Mouse (Mus musculus): ENCODE data around the gene Nabp1. TPM values are rescaled to one million over a fixed set of nuclear protein-coding genes. Genes with fewer than 3 reads are reported as not detected.
"Not testable (repeated sequence)": the region's sequence is repeated elsewhere in the genome, so short reads cannot be mapped to it uniquely, and the experiment has no call there.

The Nabp1 gene
- polyA plus RNA-seq, 1 experiment from 2014 or later, result 14.9 TPM

DNA sequence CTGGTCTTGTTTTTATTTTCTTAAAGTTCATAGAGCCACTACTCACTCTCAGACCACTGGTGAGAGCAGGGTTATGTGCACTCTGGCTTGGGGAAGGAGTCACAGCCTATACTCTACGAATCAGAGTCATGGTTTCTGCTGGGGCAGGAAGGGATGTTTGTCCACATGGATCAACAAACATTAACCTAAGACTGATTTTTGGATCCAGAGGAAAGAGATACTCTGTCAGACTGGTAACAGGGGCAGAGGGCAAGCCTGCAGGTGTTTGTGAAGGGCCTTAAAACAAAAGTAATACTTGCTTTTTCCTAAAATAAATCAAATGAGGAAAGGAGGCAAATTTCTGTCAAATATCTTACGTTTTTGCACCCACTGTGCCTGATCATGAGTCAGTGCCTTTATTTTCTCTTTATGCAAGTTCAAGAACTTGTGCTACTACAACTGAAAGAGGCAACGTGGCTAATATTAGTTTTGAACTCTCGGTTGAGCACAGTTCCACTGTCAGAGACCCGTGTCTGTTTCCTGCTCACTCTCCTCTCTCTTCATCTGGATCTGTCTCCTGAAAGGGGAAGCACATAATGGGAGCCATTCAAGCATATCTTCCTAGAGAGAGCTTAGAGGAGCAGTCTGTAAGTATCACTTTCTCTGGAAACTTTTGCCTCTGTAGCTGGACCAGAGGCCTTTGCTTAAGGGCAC is 32.9 kb downstream of the Nabp1 start:
- TF ChIP-seq CTCF (IDR thresholded peaks at IDR 0.05; ENCODE audit: low read depth), result no peak
- H3K27me3 ChIP-seq (replicated peaks; ENCODE audit: control insufficient read depth, insufficient read depth, low read length), result no peaks in the 10 kb centered on the region
- no peaks in the 10 kb centered on the region for H3K9me3 ChIP-seq (ENCODE audit: control insufficient read depth)
- no peaks in the 10 kb centered on the region for H3K4me1 ChIP-seq (replicated peaks; ENCODE audit: control insufficient read depth, insufficient read depth, low read length)
- no peak overlapping the region for H3K9ac ChIP-seq (ENCODE audit: low read depth, low read length)
- no peak for ATAC-seq
- WGBS, result 73% methylated on average over 5 of the region's 5 CpGs
- no peaks in the 10 kb centered on the region for H3K36me3 ChIP-seq (ENCODE audit: control insufficient read depth, insufficient read depth)
- H3K4me3 ChIP-seq (ENCODE audit: low read depth, low read length), result no peak overlapping the region
- no peak overlapping the region for H3K27ac ChIP-seq (ENCODE audit: low read depth, low read length)
- no peak overlapping the region for H3K4me2 ChIP-seq (replicated peaks; ENCODE audit: low read depth)

DNA sequence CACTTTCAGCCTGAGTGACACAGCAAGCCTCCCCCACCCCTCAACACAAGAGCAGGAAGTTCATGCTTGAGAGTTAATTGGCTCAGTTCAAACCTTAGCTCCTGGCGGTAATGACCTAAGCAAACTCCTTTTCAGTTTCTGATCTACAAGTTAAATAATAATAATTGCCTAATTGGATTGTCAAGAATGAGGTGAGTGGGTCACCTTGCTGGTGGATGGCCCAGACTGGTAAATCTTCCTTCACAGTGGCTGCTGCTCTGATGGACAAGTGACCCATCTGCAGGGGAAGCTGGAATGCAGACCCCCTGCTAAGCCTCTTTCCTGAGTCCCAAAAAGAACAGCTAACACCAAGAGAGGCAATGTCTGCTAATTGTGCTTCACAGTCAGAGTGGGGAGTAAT is 48.5 kb downstream of the Nabp1 start:
- no peaks in the 10 kb centered on the region for H3K4me1 ChIP-seq (replicated peaks; ENCODE audit: control insufficient read depth, insufficient read depth, low read length)
- WGBS, result 20% methylated on average over 1 of the region's 1 CpGs

DNA sequence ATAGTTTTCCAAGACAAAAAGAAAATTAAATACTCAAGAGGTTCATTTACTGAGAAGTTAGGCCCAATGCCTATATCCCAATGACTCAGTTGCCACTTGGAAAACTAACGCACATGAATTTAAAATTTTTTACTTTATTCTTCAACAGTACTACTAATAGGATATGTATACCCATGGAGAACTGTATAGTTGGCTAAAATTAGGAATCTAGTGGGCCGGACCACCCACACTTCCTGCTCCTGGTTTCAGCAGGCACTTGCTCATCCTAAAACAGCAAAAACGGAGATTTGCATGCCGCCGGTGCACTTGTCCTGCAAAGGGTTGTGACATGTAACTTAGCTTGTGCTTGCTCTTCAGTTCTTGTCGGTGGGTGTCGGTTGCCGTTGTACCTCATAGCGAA is 51.9 kb downstream of the Nabp1 start:
- Histone ChIP-seq H3K36me3 (ENCODE audit: control insufficient read depth, insufficient read depth) (no peaks in the 10 kb centered on the region), H3K27ac (ENCODE audit: low read depth, low read length) (no peak overlapping the region), H3K4me2 (replicated peaks; ENCODE audit: low read depth) (no peak overlapping the region), H3K4me1 (replicated peaks; ENCODE audit: control insufficient read depth, insufficient read depth, low read length) (no peaks in the 10 kb centered on the region), H3K9ac (ENCODE audit: low read depth, low read length) (no peak overlapping the region), H3K27me3 (replicated peaks; ENCODE audit: control insufficient read depth, insufficient read depth, low read length) (no peaks in the 10 kb centered on the region), H3K9me3 (ENCODE audit: control insufficient read depth) (no peaks in the 10 kb centered on the region), H3K4me3 (ENCODE audit: low read depth, low read length) (no peak overlapping the region)
- ATAC-seq, result no peak
- no peak for TF ChIP-seq CTCF (IDR thresholded peaks at IDR 0.05; ENCODE audit: low read depth)
- WGBS, result 97% methylated on average over 9 of the region's 9 CpGs

More for the DNA sequence above, 48.5 kb downstream of the Nabp1 start:
- H3K27me3 ChIP-seq (replicated peaks; ENCODE audit: control insufficient read depth, insufficient read depth, low read length), result no peaks in the 10 kb centered on the region
- H3K9me3 ChIP-seq (ENCODE audit: control insufficient read depth), result no peaks in the 10 kb centered on the region
- no peak overlapping the region for H3K4me3 ChIP-seq (ENCODE audit: low read depth, low read length)
- H3K9ac ChIP-seq (ENCODE audit: low read depth, low read length), result no peak overlapping the region
- H3K4me2 ChIP-seq (replicated peaks; ENCODE audit: low read depth), result no peak overlapping the region
- H3K27ac ChIP-seq (ENCODE audit: low read depth, low read length), result no peak overlapping the region
- TF ChIP-seq CTCF (IDR thresholded peaks at IDR 0.05; ENCODE audit: low read depth), result no peak
- no peaks in the 10 kb centered on the region for H3K36me3 ChIP-seq (ENCODE audit: control insufficient read depth, insufficient read depth)
- ATAC-seq, result no peak

DNA sequence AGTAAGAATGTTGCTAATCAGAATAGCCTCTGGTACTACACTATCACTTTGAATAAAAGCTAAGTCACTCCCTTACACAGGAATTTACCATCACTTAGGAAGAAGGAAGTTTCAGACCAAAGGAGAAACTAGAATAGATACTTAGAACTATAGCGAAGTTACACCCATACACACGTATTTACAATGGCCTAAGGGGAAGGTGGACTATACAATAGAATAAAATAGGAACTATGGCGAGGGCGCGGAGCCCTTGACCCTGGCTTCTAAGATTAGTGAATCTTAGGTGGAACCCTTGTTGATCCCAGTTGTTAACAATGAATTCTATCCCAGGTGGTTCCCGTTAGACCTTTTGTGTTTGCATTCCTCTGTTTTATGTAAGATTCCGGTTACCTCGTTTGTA is 57.2 kb downstream of the Nabp1 start:
- ATAC-seq; H3K27me3 ChIP-seq (replicated peaks; ENCODE audit: control insufficient read depth, insufficient read depth, low read length); H3K9me3 ChIP-seq (ENCODE audit: control insufficient read depth); H3K36me3 ChIP-seq (ENCODE audit: control insufficient read depth, insufficient read depth); H3K4me1 ChIP-seq (replicated peaks; ENCODE audit: control insufficient read depth, insufficient read depth, low read length); H3K4me2 ChIP-seq (replicated peaks; ENCODE audit: low read depth); H3K9ac ChIP-seq (ENCODE audit: low read depth, low read length); H3K4me3 ChIP-seq (ENCODE audit: low read depth, low read length); H3K27ac ChIP-seq (ENCODE audit: low read depth, low read length): not testable (repeated sequence)
- 88% methylated on average over 8 of the region's 8 CpGs for WGBS

DNA sequence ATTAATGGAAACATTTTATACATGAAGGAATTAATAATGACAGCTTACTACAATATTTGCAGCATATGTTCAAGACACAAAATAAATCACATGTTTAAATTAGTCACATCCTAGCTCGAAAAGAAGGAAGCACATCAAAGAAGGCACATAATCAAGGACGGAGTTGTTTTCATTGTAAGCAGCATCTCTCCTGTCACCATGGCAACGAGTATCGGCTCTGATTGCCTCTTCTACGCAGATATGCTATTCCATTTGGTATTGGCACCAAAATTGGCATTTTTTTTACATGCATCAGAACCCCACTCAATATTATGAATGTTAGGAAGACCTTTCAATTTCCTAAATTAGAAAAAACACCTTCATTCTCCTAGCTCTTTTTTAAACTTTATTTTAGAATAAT is 59.5 kb downstream of the Nabp1 start:
- no peak overlapping the region for H3K9ac ChIP-seq (ENCODE audit: low read depth, low read length)
- H3K36me3 ChIP-seq (ENCODE audit: control insufficient read depth, insufficient read depth), result no peaks in the 10 kb centered on the region
- ATAC-seq, result no peak
- H3K27me3 ChIP-seq (replicated peaks; ENCODE audit: control insufficient read depth, insufficient read depth, low read length), result no peaks in the 10 kb centered on the region
- no peak overlapping the region for H3K4me3 ChIP-seq (ENCODE audit: low read depth, low read length)
- no peaks in the 10 kb centered on the region for H3K4me1 ChIP-seq (replicated peaks; ENCODE audit: control insufficient read depth, insufficient read depth, low read length)
- H3K9me3 ChIP-seq (ENCODE audit: control insufficient read depth), result no peaks in the 10 kb centered on the region
- no peak overlapping the region for H3K27ac ChIP-seq (ENCODE audit: low read depth, low read length)
- H3K4me2 ChIP-seq (replicated peaks; ENCODE audit: low read depth), result no peak overlapping the region
- WGBS, result 74% methylated on average over 5 of the region's 5 CpGs
- no peak for TF ChIP-seq CTCF (IDR thresholded peaks at IDR 0.05; ENCODE audit: low read depth)

Other genes with a start within 250 kb of the Nabp1 start
- gene Cavin2, start 189.3 kb downstream of the Nabp1 start, polyA plus RNA-seq (2015; fragmentation: Nextera tagmentation; extraction: Ambion mirVana), result 47.0 and 50.0 TPM in 2 replicates